10 mouse cellular contexts compared by ENCODE assay signal in the genomic region with DNA sequence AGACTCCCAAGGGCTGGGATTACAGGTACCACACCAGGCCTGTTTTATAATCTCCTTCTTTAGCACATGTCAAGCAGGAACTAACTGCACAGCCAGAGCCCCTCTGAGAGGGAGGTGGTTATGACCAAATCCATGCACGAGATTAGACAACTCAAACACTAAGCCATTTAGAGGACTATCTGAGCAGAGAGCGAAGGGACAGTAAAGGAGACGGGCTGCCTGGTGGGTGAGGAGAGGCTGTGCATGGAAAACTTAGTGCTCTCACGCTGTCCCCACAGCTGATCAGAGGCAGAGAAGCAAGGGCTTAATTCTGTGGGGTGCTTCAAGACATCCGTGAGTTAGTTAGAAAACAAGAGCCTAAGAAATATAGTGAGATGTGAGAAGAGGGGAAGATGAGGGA. TPM values are rescaled to one million over a fixed set of nuclear protein-coding genes. Genes with fewer than 3 reads are reported as not detected.
A peak's percentile ranks its signal among the peaks of the same experiment; 100 is the strongest.
DNase-seq lines count a peak whose midpoint lies in the region; ATAC-seq lines count a peak whose summit lies in the region.
"Had no signal": no experiment of that assay in that cellular context is flagged by ENCODE, and none has a peak within 500 bp of the region (broad histone marks: within the 10 kb centered on the region; RNA-seq: fewer than 3 reads in every experiment).

No protein-coding gene starts in this region.

- no peaks in the 10 kb centered on the region for H3K27me3 ChIP-seq in heart, embryonic 14.5 days (ENCODE audit: control insufficient read depth, insufficient read depth, low read length)
- no peaks in the 10 kb centered on the region for H3K27me3 ChIP-seq in embryonic facial prominence, embryonic 10.5 days (replicated peaks; ENCODE audit: low read depth, poor library complexity, severe bottlenecking)
- H3K27me3 ChIP-seq in hindbrain, embryonic 11.5 days (ENCODE audit: control insufficient read depth, insufficient read depth, low read length), result no peaks in the 10 kb centered on the region
- H3K27me3 ChIP-seq in midbrain, embryonic 12.5 days, result no peaks in the 10 kb centered on the region

- peaks cover 7 to 10% of the 10 kb centered on the region in 2 experiments; a peak in 3 of 4 replicates for H3K4me1 ChIP-seq in heart, embryonic 14.5 days (ENCODE audit: control insufficient read depth in 2 of 2, insufficient read depth in 2 of 2, low read length in 2 of 2)
- peaks cover 20% of the 10 kb centered on the region for H3K4me1 ChIP-seq in embryonic facial prominence, embryonic 10.5 days
- H3K4me1 ChIP-seq in hindbrain, embryonic 11.5 days (replicated peaks; ENCODE audit: control insufficient read depth, insufficient read depth, low read length), result peaks cover 6% of the 10 kb centered on the region
- peaks cover 17% of the 10 kb centered on the region for H3K4me1 ChIP-seq in midbrain, embryonic 12.5 days

- no peaks in the 10 kb centered on the region for H3K36me3 ChIP-seq in heart, embryonic 14.5 days (ENCODE audit: control insufficient read depth, insufficient read depth, low read length)
- H3K36me3 ChIP-seq in embryonic facial prominence, embryonic 10.5 days (replicated peaks), result peaks cover 7% of the 10 kb centered on the region; the same call in 1 of the 2 replicates
- H3K36me3 ChIP-seq in hindbrain, embryonic 11.5 days (ENCODE audit: control insufficient read depth, insufficient read depth, low read length), result no peaks in the 10 kb centered on the region
- H3K36me3 ChIP-seq in midbrain, embryonic 12.5 days, result peaks cover 13% of the 10 kb centered on the region
- H3K36me3 ChIP-seq: G1E had no signal

- H3K4me2 ChIP-seq in heart, embryonic 14.5 days (ENCODE audit: low read length), result peak overlapping the region; percentile 73
- H3K4me2 ChIP-seq in hindbrain, embryonic 11.5 days (replicated peaks; ENCODE audit: low read depth, low read length), result peak overlapping the region; percentile 45
- peak overlapping the region; percentile 74 for H3K4me2 ChIP-seq in midbrain, embryonic 12.5 days (replicated peaks)

- H3K9me3 ChIP-seq in heart, embryonic 14.5 days (ENCODE audit: control insufficient read depth, low read length), result no peaks in the 10 kb centered on the region
- H3K9me3 ChIP-seq in embryonic facial prominence, embryonic 10.5 days, result no peaks in the 10 kb centered on the region
- no peaks in the 10 kb centered on the region for H3K9me3 ChIP-seq in hindbrain, embryonic 11.5 days (ENCODE audit: control insufficient read depth, low read length)
- H3K9me3 ChIP-seq in midbrain, embryonic 12.5 days, result no peaks in the 10 kb centered on the region
- H3K9me3 ChIP-seq: G1E had no signal

- no peak overlapping the region for H3K27ac ChIP-seq in heart, embryonic 14.5 days (replicated peaks in 1 of 2; ENCODE audit: control insufficient read depth in 1 of 2, insufficient read depth in 1 of 2, low read depth in 2 of 2, low read length in 2 of 2)
- peak overlapping the region; percentile 71 for H3K27ac ChIP-seq in embryonic facial prominence, embryonic 10.5 days (replicated peaks)
- 0 out of 2 replicates have a peak overlapping the region, but pooled peaks have one; percentile 36 for H3K27ac ChIP-seq in hindbrain, embryonic 11.5 days (ENCODE audit: low read depth, low read length)
- no peak overlapping the region for H3K27ac ChIP-seq in midbrain, embryonic 12.5 days (replicated peaks)

- no peak for DNase-seq in heart, adult 8-10 months (ENCODE audit: low spot score)
- peak; percentile 18 for DNase-seq in embryonic facial prominence, embryonic 10.5 days (ENCODE audit: low spot score)
- DNase-seq in hindbrain, embryonic 11.5 days (ENCODE audit: low spot score), result no peak
- no peak for DNase-seq in B cell, adult 2 months
- no peak for DNase-seq in layer of hippocampus, adult 9-11 months
- DNase-seq in gastrocnemius, postnatal 4 days (ENCODE audit: low spot score in 2 of 2), result no peak

- H3K4me3 ChIP-seq in heart, embryonic 14.5 days (ENCODE audit: control insufficient read depth in 1 of 2, insufficient read depth in 1 of 2, low read depth in 1 of 2, low read length in 2 of 2), result peak overlapping the region; percentile 42 to 48
- peak overlapping the region; percentile 60 for H3K4me3 ChIP-seq in embryonic facial prominence, embryonic 10.5 days
- peak overlapping the region; percentile 14 for H3K4me3 ChIP-seq in hindbrain, embryonic 11.5 days (ENCODE audit: low read depth, low read length)
- peak overlapping the region; percentile 43 for H3K4me3 ChIP-seq in midbrain, embryonic 12.5 days

- ATAC-seq in heart, embryonic 14.5 days (ENCODE audit: insufficient number of reproducible peaks, insufficient read depth, low FRiP score, low read depth), result no peak
- ATAC-seq in hindbrain, embryonic 11.5 days (ENCODE audit: low FRiP score), result no peak
- 0 out of 2 replicates have a peak, but pooled peaks have one; percentile 42 for ATAC-seq in midbrain, embryonic 12.5 days (ENCODE audit: low FRiP score, low read depth)

- 15% methylated on average over 5 of the region's 5 CpGs for WGBS in heart, embryonic 14.5 days
- WGBS in embryonic facial prominence, embryonic 10.5 days, result 25% methylated on average over 5 of the region's 5 CpGs
- 24% methylated on average over 5 of the region's 5 CpGs for WGBS in hindbrain, embryonic 11.5 days
- WGBS in midbrain, embryonic 12.5 days, result 12% methylated on average over 5 of the region's 5 CpGs

- H3K9ac ChIP-seq in heart, embryonic 14.5 days (ENCODE audit: low read length), result peak overlapping the region; percentile 61
- peak overlapping the region; percentile 54; the same call in 1 of the 2 replicates for H3K9ac ChIP-seq in hindbrain, embryonic 11.5 days (ENCODE audit: low read depth, low read length)
- peak overlapping the region; percentile 50 for H3K9ac ChIP-seq in midbrain, embryonic 12.5 days (replicated peaks)

RNA-seq across cellular contexts. Expression of a gene that starts 30.9 kb away (rescaled TPM):
- polyA plus RNA-seq in heart, embryonic 14.5 days (2014; fragmentation: Nextera tagmentation; extraction: Ambion mirVana), result 1.1 and 1.2 TPM in 2 replicates
- 1 to 10 TPM; 1.8 to 2.3 (median 2.0) TPM for total RNA-seq in heart, adult 8-10 months (2022)
- 5.4 and 7.0 TPM in 2 replicates for polyA plus RNA-seq in embryonic facial prominence, embryonic 10.5 days (2016; fragmentation: Nextera tagmentation; extraction: Ambion mirVana)
- polyA plus RNA-seq in hindbrain, embryonic 11.5 days (2014; fragmentation: Nextera tagmentation; extraction: Ambion mirVana), result 6.5 and 8.2 TPM in 2 replicates
- polyA plus RNA-seq in midbrain, embryonic 12.5 days (2016; fragmentation: Nextera tagmentation; extraction: Ambion mirVana), result 8.7 and 10.3 TPM in 2 replicates
- total RNA-seq in gastrocnemius, postnatal 4 days (2021), result 1 to 10 TPM; 3.6 to 4.1 TPM

RNA-seq across cellular contexts. Expression of a gene that starts 31.0 kb away (rescaled TPM):
- 5.7 and 6.0 TPM in 2 replicates for polyA plus RNA-seq in heart, embryonic 14.5 days (2014; fragmentation: Nextera tagmentation; extraction: Ambion mirVana)
- total RNA-seq in heart, adult 8-10 months (2022), result 10 to 100 TPM in 1 of 4 experiments, 1 to 10 TPM in 3; 9.2 to 11.5 (median 9.7) TPM
- 11.6 and 11.8 TPM in 2 replicates for polyA plus RNA-seq in embryonic facial prominence, embryonic 10.5 days (2016; fragmentation: Nextera tagmentation; extraction: Ambion mirVana)
- 11.3 and 11.5 TPM in 2 replicates for polyA plus RNA-seq in hindbrain, embryonic 11.5 days (2014; fragmentation: Nextera tagmentation; extraction: Ambion mirVana)
- 12.6 and 12.8 TPM in 2 replicates for polyA plus RNA-seq in midbrain, embryonic 12.5 days (2016; fragmentation: Nextera tagmentation; extraction: Ambion mirVana)
- total RNA-seq in gastrocnemius, postnatal 4 days (2021), result 1 to 10 TPM; 3.7 to 4.6 TPM

RNA-seq across cellular contexts. Expression of a gene that starts 49.6 kb away (rescaled TPM):
- polyA plus RNA-seq in heart, embryonic 14.5 days (2014; fragmentation: Nextera tagmentation; extraction: Ambion mirVana), result 0.04 and 0.09 TPM in 2 replicates
- total RNA-seq in heart, adult 8-10 months (2022), result under 1 TPM; 0.23 to 0.46 (median 0.36) TPM
- 0.15 and 0.32 TPM in 2 replicates for polyA plus RNA-seq in embryonic facial prominence, embryonic 10.5 days (2016; fragmentation: Nextera tagmentation; extraction: Ambion mirVana)
- 0.68 and 0.90 TPM in 2 replicates for polyA plus RNA-seq in hindbrain, embryonic 11.5 days (2014; fragmentation: Nextera tagmentation; extraction: Ambion mirVana)
- 0.24 and 0.33 TPM in 2 replicates for polyA plus RNA-seq in midbrain, embryonic 12.5 days (2016; fragmentation: Nextera tagmentation; extraction: Ambion mirVana)
- total RNA-seq in gastrocnemius, postnatal 4 days (2021), result not detected
- total RNA-seq: neutrophil, adult 5-6 weeks had no signal
- polyA plus RNA-seq: G1E had no signal

RNA-seq across cellular contexts. Expression of a gene that starts 58.7 kb away (rescaled TPM):
- polyA plus RNA-seq in heart, embryonic 14.5 days (2014; fragmentation: Nextera tagmentation; extraction: Ambion mirVana), result 20.5 and 23.7 TPM in 2 replicates
- total RNA-seq in heart, adult 8-10 months (2022), result 10 to 100 TPM; 34.9 to 37.7 (median 36.6) TPM
- 35.0 and 36.6 TPM in 2 replicates for polyA plus RNA-seq in embryonic facial prominence, embryonic 10.5 days (2016; fragmentation: Nextera tagmentation; extraction: Ambion mirVana)
- polyA plus RNA-seq in hindbrain, embryonic 11.5 days (2014; fragmentation: Nextera tagmentation; extraction: Ambion mirVana), result 20.5 and 21.4 TPM in 2 replicates
- 41.4 and 47.5 TPM in 2 replicates for polyA plus RNA-seq in midbrain, embryonic 12.5 days (2016; fragmentation: Nextera tagmentation; extraction: Ambion mirVana)
- total RNA-seq in gastrocnemius, postnatal 4 days (2021), result 10 to 100 TPM; 60.2 to 61.6 TPM

Comparison
In these comparisons a context has a peak if more than half of its experiments do, and no peak if none do; other contexts are left out.
1. H3K27ac ChIP-seq: peak in embryonic facial prominence, embryonic 10.5 days (single experiment) and hindbrain, embryonic 11.5 days (single experiment); none in heart, embryonic 14.5 days (0 of 2) and midbrain, embryonic 12.5 days (single experiment).
2. Peak in every context shown above with its lines, with median percentiles within 50 percentile points of each other: H3K4me2 ChIP-seq, H3K4me3 ChIP-seq and H3K9ac ChIP-seq.